Mouse (Mus musculus): ENCODE measurements at regions not wholly inside any gene's neighbourhood (a gene's known extent, or its start where the extent isn't known, plus 50 kb on each side); places are given as distances from the start of the nearest gene placed in this dataset.

DNA sequence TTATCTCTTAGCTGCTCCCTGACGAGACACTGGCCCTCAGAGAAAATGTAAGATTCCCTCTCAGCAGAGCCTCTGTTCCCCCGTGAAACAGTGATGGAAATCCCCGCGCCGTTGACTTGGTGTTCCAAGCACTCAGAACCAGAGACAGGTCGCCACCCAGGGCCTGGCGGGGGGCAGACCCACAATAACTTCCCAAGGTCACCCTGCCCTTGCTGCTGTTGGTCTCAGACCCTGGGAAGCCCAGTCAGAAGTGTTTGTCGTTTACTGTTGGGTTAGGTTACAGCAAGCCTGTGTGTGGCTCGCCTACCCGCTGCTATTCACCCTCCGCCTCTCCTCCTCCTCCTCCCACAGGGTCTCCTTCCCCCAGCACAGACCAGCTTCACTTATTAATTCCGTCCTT is 154.2 kb upstream of the Eomes start:
- DNase-seq (ENCODE audit: low read depth, low spot score) = no peak

DNA sequence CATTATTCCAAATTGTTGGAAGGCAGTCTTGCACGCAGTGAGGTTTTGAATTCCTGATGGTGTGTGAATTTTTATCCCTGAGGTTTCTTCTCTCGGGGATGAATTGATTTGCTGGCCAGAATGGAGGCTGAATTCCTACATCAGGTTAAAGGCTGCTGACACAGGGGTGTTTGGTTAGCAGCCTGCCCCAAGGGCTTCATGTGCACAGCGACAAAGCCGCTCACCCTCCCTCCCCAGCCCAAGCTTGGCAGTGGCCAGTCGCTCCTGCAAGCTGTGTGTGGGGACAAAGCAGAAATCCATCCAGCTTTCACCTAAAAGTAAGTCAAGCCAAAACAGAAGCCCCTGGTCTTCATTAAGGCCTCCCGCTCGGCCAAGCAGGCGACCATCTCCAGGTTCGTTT is 151.4 kb upstream of the Eomes start:
- no peak for DNase-seq (ENCODE audit: low read depth, low spot score)

DNA sequence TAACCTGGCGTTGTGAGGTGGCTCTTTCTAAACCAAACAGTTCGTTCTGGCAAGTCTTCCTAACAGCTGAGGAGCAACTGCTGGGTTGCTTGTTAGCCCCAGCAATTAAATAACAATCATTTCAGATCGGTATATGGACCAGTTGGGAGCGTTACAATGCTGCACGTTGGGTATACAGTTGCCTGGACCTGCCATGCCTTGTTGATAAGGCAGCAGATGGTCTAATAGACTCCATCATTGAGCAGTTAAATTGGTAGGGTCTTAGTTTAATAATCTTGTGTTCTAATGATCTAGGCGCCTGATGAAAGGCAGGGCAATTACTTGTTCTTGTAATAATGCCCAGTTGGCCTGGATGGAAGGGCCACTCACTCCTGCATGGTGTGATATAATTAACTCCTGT is 150.1 kb upstream of the Eomes start:
- no peak for DNase-seq (ENCODE audit: low read depth, low spot score)

DNA sequence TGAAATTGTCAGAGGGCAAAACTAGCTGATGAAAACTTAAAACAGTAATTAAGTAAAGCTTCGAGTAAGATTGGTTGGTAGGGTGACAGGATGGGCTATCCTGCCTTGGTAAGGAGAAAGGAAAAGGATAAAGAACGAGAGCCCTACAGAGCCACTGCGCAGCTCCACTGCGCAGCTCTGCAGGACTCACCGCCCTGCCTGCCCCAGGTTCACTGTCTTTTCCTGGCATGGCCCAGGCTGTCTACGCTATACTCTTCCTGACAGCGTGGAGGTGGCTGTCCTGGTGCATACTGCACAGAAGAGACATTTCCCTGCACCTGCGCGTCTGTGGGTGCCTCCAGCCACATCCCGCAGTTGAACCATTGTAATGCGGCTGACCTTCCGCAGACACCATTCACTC is 136.6 kb upstream of the Eomes start:
- DNase-seq (ENCODE audit: low read depth, low spot score) = no peak

DNA sequence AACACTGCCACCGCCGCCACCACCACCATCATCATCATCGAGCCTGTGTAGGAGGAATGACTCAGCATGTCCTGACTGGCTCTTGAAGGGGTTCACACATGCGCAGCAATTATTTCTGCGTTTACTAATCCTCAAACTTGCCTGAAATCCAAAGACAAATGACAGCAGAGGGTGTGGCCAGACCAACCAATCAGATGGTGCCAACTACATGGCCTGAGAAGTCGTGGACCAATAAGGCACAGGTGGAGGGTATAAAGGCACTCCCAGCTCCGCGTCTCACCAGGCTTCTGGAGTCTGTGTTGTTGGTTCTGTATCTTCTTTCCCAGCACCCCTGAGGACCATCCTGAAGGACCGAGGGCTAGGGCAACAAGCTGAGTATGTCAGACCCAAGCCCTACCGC is 123.1 kb upstream of the Eomes start:
- no peak for DNase-seq (ENCODE audit: low read depth, low spot score)

DNA sequence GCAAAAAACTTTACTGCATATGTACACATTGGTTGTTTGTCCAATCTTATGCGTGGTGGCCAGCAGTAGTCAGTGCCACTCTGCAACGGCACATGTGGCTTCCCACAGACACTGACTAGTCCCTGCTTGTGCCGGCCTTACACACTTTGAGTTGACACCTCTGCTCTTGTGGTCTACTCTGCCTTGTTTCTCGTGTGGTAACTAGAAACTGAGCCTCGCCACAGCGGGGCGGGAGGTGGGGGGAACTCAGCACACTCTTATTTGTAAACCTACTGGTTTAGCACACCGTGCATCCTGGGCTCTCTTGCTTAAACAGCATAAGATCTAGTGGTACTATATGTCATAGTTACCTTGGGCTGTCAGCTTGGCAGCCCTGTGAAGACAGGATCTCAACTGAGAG is 120.6 kb upstream of the Eomes start:
- DNase-seq (ENCODE audit: low read depth, low spot score) = no peak

DNA sequence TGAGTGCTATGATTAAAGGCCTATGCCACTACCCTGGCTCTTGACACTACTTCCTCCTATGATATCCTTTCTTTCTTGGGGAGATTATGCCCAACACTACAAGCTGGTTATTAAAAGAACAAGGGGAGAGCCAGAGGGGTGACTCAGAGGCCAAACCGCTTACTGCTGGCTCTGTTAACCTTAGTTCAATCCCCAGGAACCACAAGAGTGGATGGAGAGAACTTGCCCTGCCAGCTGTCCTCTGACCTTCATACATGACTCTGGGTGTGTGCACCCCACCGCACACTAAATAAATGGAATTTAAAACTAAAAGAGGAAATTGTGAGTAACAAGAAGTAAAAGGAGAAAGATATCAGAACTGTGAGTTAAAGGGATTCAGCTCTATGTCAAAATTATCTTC is 114.1 kb upstream of the Eomes start:
- no peak for DNase-seq (ENCODE audit: low read depth, low spot score)

DNA sequence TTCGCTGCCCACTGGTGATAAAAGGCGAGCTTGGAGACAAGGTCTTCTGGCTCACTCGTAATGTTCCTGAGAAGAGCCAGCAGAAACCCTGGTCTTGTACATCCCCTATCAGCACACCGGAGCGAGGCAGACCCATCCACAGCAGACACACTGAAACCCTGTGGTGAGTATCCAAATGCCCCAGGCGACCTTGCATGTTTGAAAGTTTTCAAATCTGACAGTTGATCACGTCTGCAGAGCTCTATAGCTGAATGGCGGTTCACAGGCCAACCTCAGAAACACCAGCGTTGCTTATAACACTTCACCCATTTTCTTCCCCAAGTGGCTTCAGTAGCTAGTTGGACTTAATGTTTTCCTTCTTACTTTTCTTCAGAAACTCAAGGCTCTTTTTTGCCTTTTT is 112.6 kb upstream of the Eomes start:
- DNase-seq (ENCODE audit: low read depth, low spot score) = no peak

DNA sequence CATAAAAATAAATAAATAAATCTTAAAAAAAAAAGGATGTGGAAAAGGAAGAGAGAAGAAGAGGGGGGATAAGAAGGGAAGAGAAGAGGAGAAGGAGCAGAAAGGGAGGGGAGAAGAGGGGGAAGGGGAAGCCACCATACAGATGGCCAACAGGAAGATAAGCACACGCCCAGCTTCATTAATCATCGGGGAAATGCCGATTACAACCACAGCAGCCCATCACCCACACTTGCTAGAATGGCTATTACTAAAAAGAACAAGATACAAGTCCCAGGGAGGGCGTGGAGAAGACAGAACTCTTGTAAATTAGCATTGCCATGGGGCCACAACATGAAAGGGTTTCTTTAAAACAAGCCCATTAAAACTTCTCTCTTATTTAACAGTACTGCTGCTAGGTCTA is 110.7 kb upstream of the Eomes start:
- no peak for DNase-seq (ENCODE audit: low read depth, low spot score)

DNA sequence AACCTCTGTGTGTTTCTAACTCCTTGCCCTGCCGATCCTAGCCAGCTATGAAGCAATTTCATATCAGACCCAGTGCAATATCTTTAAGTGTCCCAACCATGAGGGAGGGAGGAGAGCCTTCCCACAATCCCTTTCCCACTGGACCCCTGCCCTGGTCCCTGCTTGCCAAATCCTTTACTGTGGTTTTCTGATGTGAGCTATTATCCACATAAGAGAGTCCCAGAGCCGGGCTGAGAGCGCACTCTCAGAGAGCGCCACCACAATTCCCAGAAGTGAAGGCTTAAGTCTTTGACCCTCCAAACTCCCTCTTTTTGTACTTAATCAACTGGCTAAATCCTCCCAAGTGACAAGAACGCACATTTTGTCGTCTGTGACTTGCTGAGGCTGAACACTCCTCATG is 107.4 kb upstream of the Eomes start:
- no peak for DNase-seq (ENCODE audit: low read depth, low spot score)

DNA sequence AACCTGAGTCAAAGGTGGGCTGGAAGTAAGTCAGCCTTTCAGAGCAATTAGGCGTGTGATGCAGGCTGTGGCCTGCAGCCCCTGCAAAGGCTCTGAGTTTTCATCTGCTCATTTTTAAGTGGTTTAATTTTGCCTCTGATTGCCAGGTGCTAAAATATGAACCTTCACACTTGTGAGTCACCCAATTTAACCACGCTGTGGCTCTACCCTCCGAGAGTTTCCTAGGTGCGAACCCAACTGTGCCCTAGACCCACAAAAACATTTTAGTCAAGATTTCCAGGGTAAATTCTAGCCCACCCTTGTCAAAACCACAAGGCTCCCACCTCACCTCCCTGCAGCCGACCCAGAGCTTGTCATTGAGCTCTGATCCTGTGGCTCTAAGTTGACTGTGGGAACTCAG is 103.3 kb upstream of the Eomes start:
- DNase-seq (ENCODE audit: low read depth, low spot score) = no peak

DNA sequence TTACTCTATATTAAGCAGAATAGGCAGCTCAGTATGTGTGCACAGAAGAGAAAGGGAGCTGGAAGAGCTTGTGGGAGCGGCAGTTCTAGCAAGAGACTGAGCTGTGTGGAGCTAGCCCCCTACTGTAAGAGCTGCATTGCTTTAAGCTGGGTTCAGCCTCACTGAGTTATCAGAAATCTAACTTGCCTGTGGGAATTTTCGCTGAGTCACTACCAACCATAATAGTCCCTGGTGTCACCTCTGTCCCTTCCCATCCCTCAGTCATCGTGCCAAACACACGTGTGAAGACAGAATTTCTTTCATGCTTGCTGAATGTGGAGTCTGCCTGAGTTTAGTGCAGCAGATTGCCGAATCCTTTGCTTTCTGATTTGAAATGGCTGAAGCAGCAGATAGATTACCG is 99.0 kb upstream of the Eomes start:
- peak; percentile 27 for DNase-seq (ENCODE audit: low read depth, low spot score)

DNA sequence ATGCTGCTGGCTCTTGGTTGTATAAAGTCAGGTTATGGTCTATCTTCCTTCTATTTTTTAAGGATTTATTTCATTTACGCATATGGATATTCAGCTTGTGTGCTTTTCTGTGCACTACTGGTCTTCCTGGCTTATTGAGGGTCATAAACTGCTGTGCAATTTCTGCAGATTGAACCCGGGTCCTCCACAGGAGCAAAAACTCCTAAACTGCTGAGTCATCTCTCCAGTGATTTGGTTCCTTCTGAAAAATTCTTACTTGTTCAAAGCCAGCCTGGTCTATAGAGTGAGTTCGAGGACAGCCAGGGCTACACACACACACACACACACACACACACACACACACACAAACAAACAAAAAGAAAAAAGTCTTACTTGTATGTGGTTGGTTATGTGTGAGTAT is 95.5 kb upstream of the Eomes start:
- no peak for DNase-seq (ENCODE audit: low read depth, low spot score)

DNA sequence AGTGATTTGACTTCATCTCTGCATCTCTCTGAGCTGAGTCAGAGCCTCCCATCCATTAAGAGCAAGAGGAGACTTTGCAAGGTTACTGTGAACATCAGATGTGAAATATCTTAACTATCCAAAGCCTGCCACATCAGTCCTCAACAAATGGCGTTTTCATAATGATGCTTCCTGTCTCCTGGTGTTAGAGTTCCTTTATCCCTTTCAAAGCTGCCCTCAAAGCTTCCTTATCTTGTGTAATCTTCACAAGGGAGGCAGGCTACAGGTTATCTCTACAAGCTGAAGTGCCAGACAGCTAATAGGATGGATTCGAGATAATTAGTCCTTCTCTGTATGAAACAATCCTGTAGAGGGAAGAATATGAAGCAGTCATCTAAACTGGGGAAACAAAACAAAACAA is 93.4 kb upstream of the Eomes start:
- no peak for DNase-seq (ENCODE audit: low read depth, low spot score)

DNA sequence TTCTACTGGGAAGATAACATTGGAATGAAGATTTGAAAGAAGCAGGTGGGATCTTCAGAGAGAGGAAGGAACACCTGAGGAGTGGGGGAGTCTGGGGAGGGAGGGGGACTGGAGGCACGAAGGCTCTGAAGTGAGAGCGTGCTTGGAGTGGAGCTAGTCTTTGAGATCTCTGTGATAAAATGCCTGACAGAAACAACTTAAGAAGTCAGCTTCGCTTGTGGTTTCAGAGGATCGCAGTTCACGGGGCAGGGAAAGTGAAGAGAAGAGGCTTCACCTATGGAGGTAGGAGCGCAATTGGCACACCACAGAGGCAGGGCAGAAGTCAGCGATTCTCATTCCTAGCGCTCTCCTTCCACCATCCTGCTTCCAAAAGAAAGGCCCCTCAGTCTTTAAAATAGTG is 90.4 kb upstream of the Eomes start:
- no peak for DNase-seq (ENCODE audit: low read depth, low spot score)

DNA sequence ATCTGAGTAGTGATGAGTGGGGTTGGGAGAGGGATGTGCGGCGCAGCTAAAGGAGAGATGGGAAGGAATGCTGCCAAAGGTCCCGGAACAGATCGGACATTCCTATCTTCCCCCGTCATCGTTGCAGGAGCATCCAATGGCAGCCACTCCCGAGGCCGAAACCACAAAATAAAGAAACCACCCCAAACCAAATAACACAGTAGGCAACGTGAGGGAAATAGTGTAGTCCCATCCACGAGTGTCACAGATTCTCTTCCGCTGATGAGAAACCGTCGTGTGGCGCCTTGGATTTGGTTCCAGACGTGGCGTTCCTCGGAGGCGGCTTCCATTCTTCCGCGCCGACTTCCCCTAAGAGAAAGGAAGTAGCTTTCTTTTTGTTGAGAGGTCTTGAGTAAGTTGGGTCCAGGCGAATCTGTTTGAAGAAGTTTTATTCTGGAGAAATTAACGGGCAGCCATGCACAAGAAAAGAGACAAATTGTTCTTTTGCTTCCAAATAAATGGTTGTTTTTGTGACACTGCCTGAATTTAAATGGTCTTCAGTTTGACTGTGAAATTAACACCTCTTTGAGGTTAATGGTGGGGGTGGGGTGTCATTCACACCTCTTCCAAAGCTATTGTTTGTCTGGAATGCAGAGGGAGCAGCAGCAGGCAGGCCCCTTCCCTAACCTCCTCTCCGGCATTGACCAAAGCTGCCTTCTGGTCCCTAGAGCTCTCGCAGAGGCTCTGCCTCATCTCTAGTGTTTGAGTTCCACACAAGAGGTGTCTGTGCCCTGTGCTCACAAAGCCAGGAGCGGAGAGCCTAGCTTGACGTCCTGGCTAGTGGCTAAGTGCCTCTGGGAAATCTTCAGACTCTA is 88.3 kb upstream of the Eomes start:
- no peak for DNase-seq (ENCODE audit: low read depth, low spot score)

DNA sequence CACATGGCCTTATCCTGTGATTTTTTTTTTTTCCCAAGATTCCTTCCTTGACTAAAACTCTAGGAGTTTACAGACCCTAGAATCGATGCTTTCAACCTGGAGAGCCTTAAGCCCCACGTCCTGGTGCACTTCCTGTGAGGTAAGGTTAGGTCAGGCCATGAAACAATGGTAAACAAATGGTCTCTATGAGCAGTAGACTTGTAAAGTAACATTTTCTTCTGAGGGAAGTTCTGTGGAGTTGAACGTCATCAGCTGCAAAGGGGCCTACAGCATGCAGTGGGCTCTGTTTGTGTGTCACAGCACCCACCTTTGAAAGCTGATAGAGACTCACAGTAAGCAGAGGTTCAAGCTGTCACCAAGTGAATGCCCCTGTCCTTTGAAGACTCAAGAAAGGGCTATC is 87.3 kb upstream of the Eomes start:
- no peak for DNase-seq (ENCODE audit: low read depth, low spot score)

DNA sequence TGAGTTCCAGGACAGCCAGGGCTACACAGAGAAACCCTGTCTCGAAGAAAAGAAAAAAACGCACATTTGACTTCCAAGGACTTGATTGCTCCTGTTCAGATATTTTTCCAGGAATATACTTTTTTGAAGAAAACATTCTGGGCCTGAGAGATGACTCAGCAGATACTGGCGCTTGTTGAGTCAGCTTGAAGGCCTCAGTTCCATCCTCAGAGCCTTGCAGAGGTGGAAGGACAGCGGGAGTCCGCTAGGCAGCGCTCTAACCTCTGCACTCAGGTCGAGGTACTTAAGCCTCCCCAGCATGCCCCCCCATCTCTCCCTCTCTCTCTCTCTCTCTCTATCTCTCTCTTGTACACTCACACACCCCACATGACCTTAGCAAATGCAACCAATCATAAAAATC is 86.3 kb upstream of the Eomes start:
- DNase-seq (ENCODE audit: low read depth, low spot score) = no peak

DNA sequence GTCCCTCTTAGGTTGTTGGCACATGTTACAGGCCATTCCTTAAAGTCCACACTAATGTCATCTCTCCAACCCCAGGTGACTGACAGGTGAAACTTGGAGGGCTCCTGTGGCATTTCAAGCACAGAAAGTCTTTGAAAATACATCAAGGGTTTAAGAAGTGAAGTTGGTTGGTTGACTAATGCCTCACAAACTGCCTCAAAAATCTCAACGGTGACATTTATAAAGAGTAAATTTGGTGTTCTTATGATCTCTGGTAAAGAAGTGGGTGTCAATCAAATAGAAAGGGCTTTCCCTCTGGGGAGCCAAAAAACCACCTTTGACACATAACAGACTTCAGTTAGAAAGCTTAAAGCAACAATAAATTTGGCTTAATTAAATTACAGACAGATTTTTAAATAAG is 85.2 kb upstream of the Eomes start:
- DNase-seq (ENCODE audit: low read depth, low spot score) = no peak

DNA sequence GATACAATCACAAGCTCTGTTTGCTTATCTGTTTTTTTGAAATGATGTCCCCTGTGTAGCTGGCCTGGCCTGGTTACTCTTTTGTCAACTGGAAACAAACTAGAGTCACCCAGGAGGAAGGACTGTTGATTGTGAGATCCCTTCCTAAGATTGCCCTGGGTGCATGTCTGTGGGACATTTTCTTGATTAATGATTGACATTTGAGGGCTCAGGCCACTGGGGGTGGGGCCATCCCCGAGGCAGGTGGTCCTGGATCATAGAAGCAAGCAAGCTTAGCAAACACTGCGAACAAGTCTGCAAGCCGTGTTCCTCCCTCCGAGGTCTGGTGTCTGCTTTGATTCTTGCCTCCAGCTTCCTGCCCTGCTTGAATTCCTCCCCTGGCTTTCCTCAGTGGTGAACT is 84.4 kb upstream of the Eomes start:
- DNase-seq (ENCODE audit: low read depth, low spot score) = no peak

DNA sequence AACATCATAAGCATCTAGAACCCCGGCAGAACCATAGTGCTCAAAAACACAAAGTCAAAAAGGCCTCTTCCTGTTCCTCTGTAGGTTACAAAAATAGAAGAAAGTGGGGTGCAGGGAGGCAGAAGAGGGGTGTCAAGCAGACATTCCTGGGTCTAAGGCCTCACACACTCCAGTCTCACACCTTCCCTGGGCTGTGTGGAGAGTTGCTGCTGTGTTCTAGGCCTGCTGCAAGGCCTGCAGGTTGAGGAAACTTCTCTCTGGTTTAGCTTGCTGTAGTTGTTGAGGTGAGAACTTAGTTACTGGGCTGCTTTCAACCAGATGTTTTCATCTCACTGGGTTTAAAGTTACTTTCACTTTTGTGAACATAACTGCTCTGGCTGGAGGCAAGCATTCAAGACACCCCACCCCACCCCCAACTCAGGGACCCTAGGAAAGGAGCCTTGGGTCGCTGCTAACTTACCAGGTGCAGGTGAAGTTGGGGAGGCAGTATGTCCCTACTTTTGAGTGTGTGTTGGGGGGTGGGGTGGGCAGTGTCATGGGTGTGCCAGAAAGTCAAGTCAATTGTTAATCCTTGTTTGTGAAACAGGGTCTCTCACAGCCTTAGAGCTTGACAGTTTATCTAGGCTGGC is 81.5 kb upstream of the Eomes start:
- no peak for DNase-seq (ENCODE audit: low read depth, low spot score)

DNA sequence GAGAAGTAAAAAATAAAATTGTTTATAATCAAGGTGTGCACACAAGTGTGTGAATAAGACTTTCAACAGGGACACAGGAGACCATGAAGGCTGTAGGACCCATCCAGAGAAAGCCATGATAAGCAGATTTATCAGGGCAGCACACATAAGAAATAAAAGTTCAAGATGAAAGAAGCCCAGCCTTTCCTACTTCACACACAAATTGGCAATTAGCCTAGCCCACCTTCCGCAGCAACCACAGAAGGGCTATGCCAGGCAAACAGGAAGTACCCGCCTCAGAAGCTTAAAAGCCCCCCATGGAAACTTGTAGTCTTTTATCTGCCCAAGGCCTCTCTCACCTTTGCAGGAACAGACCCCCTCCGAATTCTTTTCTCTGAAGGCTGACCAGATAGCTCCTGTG is 77.5 kb upstream of the Eomes start:
- DNase-seq (ENCODE audit: low read depth, low spot score) = no peak

DNA sequence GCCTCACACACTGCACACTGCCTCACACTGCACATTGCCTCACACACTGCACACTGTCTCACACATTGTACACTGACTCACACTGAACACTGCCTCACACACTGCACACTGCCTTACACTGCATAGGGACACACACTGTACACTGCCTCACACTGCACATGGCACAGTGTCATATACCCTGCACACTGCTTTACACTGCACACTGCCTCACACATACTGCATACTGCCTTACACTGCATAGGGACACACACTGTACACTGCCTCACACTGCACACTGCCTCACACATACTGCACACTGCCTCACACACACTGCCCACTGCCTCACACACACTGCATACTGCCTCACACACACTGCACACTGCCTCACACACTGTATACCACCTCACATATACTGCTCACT is 76.8 kb upstream of the Eomes start:
- no peak for DNase-seq (ENCODE audit: low read depth, low spot score)

DNA sequence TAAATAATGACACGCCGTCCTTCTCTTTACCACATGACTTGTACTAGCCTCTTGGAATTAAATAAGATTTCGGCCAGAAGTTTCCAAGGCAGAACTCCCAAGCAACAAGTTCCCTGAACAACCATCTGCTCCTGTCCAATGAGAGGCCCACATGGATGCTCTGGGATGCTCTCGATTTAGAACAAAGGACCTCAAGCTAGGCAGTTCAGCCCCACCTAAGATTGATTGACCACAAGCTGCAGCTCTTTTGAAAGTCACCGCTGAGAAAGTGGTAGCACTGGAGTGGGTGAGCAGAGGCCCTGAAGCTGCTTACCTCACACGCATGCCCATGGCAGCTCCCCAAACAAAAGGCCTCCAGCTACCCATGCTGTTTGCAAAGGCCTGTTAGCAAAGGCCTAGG is 73.1 kb upstream of the Eomes start:
- DNase-seq (ENCODE audit: low read depth, low spot score) = no peak
